Mouse (Mus musculus): ENCODE measurements around the gene Pigx.
"Not testable (repeated sequence)": the region's sequence is repeated elsewhere in the genome, so short reads cannot be mapped to it uniquely, and the experiment has no call there.

The Pigx gene

GRCm38 (mm10) chr16:32115781-32116180, 16.2 kb upstream of the Pigx start:
- POLR2A ChIA-PET: interaction anchor here in 3 of 4 experiments (0.8 to 6.5 kb wide), 10 partner anchors 10 to 400 kb away, joined by 3 to 103 read pairs (median 3); partner anchors contain the start of gene Senp5 (in 1 of the 3)
- CTCF ChIA-PET: interaction anchor here in 3 of 4 experiments (1.0 to 1.6 kb wide), 9 partner anchors 10 to 384 kb away, joined by 3 to 7 read pairs (median 4); no protein-coding TSS in a partner anchor

DNA sequence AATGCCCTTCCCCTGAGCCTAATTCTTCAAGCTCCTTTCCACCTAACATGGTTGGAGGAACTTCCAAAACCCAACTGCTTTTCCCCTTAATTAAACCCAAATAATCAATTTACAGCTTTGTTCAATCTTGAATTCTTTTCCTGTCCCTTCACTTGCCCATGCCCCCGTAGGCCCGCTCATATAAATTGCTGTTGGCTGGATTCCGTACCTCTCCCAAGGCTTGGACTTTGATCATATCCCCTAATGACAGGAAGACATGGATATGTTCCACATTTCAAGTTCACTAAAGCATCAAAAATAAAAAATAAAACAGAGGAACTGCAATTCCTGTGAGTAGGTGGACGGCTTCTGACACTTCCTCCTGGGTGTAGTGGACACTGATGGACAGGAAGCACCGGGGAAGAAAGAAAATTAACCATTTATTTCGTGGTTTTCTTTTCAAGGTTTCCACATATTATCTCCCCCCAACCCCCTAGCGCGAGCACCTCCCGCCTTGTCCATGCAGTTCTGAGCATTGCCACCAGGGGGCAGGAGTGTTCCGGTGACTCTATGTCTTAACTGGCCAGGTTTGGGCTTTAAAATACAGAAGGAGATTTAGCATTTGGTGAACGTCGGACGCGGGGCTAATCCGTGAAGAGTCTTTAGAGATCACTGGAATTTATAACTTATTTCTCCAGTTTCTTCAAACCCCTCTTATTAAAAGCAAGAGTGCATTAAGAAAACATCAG, 15.6 kb upstream of the Pigx start:
- ChIA-PET POLR2A (interaction anchor here in 3 of 4 experiments (1.0 to 6.5 kb wide), 7 partner anchors 11 to 112 kb away, joined by 3 to 103 read pairs (median 5); no protein-coding TSS in a partner anchor), CTCF (interaction anchor here (0.7 to 1.8 kb wide), 5 partner anchors 9 to 606 kb away, joined by 4 to 10 read pairs (median 7); no protein-coding TSS in a partner anchor)

DNA sequence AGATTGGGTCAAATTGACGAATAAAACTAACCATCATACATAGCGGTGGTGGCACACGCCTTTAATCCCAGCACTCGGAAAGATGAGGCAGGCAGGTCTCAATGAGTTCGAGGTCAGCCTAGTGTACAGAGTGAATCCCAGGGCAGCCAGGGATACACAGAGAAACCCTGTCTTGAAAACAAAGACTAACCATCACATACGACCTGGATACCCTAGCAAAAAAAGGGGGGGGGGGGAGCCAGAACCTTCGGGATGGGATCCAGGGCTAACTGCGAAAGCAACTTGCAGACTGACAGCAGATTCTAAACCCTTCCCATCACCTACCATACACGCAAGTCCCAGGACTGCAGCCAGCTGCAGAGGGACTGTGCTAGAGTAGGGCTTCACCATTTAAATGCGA, 14.9 kb upstream of the Pigx start:
- CTCF ChIA-PET: interaction anchor here in 3 of 4 experiments (0.5 to 1.9 kb wide), 8 partner anchors 10 to 707 kb away, joined by 3 to 10 read pairs (median 5); no protein-coding TSS in a partner anchor
- POLR2A ChIA-PET: interaction anchor here (0.6 to 6.5 kb wide), 28 partner anchors 9 to 556 kb away, joined by 3 to 103 read pairs (median 4); partner anchors contain the start of genes Cep19 (in 2 of the 4), Pak2 (in 2 of the 4), Pigx (in 2 of the 4) and Fbxo45 (in 1 of the 4)

GRCm38 (mm10) chr16:32113541-32114218, 14.1 kb upstream of the Pigx start:
- POLR2A ChIA-PET: interaction anchor here (0.6 to 6.5 kb wide), 41 partner anchors 10 to 823 kb away, joined by 3 to 103 read pairs (median 4); partner anchors contain the start of genes Cep19 (in 2 of the 4), Pak2 (in 2 of the 4), Pigx (in 2 of the 4) and Fbxo45 (in 1 of the 4)
- CTCF ChIA-PET: interaction anchor here in 3 of 4 experiments (0.5 to 1.9 kb wide), 11 partner anchors 12 to 708 kb away, joined by 3 to 10 read pairs (median 5); no protein-coding TSS in a partner anchor

- ChIA-PET CTCF (interaction anchor here (0.5 to 2.5 kb wide), 16 partner anchors 11 to 989 kb away, joined by 3 to 16 read pairs (median 4); partner anchors contain the start of genes Cep19 (in 1 of the 4) and Pigx (in 1 of the 4)), POLR2A (interaction anchor here in 3 of 4 experiments (0.6 to 6.5 kb wide), 13 partner anchors 11 to 796 kb away, joined by 3 to 103 read pairs (median 5); partner anchors contain the start of genes Cep19 (in 3 of the 3), Pigx (in 3 of the 3), Fbxo45 (in 1 of the 3) and Wdr53 (in 1 of the 3))
Measured at GRCm38 (mm10) chr16:32110951-32111699, 11.6 kb upstream of the Pigx start.

GRCm38 (mm10) chr16:32108578-32108977, 9.0 kb upstream of the Pigx start:
- CTCF ChIA-PET: interaction anchor here in 2 of 4 experiments (0.5 to 1.7 kb wide), 7 partner anchors 9 to 165 kb away, joined by 4 to 8 read pairs (median 4); partner anchors contain the start of genes Cep19 (in 1 of the 2) and Pigx (in 1 of the 2)
- POLR2A ChIA-PET: interaction anchor here in 2 of 4 experiments (0.6 to 1.4 kb wide), 4 partner anchors 9 to 165 kb away, joined by 3 to 5 read pairs (median 4); partner anchors contain the start of genes Cep19 (in 1 of the 2), Pigx (in 1 of the 2) and Senp5 (in 1 of the 2)

DNA sequence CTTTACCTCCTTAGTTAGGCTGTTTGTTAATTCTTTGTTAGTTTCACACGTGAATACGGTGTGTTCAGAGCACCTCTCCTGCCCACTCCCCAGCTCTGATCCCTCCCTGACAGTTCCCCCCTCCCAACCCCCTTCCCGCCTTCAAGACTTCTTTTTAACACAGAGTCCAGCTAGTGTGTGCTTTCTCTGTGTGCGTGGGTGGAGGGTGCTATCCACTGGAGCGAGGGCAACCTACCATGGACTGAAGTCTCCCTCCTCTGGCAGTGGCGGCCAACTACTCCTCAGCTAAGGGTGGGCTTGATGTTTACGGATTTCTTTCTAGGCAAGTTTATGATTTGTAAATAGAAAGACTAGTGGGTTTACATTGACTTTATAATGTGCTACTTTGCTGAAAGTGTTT, 8.6 kb upstream of the Pigx start:
- ChIA-PET POLR2A (interaction anchor here in 2 of 4 experiments (0.6 to 1.6 kb wide), 5 partner anchors 9 to 165 kb away, joined by 3 to 8 read pairs (median 4); partner anchors contain the start of genes Cep19 (in 1 of the 2), Pigx (in 1 of the 2) and Senp5 (in 1 of the 2)), CTCF (interaction anchor here in 2 of 4 experiments (0.7 to 1.7 kb wide), 5 partner anchors 8 to 164 kb away, joined by 4 to 8 read pairs (median 4); partner anchors contain the start of genes Cep19 (in 1 of the 2) and Pigx (in 1 of the 2))

DNA sequence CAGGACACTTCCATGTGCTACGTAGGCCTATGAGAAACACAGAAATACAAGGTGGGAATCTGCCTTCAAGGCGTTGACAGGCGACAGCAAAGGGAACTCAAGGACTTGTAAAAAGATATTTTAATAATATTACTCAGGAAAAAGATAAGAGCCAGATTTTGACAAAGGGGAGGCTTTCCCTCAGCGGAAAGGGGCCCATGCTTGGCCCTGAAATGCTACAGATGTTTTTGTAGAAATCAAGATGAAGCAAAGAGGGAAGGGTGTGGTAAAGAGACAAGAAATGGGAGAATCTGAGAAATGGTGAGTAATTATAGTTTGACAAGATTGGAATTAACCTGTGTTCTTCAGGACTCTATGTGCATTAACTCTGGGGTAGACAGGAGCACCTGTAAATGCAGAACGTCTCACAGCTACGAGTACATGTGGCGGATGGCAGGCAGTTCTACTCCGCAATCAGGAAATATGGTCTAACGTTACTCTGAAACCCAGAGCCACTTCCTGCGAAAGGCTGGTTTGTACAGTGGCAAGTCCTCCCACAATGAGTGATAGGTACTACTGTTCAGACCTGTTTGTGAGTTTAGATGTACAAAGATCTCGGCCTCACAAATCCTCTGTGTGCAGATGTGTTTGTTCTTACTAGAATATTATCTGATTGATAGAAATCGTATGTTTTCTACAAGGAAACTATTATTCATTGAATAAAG, 8.0 kb upstream of the Pigx start:
- ChIA-PET POLR2A (interaction anchor here in 2 of 4 experiments (0.9 to 1.6 kb wide), 4 partner anchors 8 to 166 kb away, joined by 3 to 8 read pairs (median 4); partner anchors contain the start of genes Cep19 (in 1 of the 2), Pigx (in 1 of the 2) and Senp5 (in 1 of the 2)), CTCF (interaction anchor here in 2 of 4 experiments (0.8 to 1.7 kb wide), 4 partner anchors 8 to 164 kb away, joined by 4 to 8 read pairs (median 5); partner anchors contain the start of genes Cep19 (in 1 of the 2) and Pigx (in 1 of the 2))

DNA sequence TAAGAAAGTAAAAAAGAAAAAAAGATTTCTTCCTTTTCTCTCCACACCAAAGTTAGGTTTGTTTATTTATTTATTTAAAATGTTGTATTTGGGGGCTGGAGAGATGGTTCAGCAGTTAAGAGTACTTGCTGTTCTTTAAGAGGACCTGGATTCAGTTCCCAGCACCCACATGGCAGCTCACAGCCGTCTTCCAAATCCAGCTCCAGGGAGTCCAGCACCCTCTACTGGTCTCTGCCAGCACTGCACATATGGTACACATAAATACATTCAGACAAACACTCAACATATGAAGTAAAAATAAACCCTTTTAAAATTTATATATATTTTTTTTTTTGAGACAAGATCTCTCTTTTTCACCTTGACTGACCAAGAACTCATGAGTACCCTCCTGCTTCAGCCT, 6.2 kb upstream of the Pigx start:
- POLR2A ChIA-PET: interaction anchor here in 2 of 4 experiments (1.4 to 1.7 kb wide), 2 partner anchors 19 to 140 kb away, joined by 3 read pairs; no protein-coding TSS in a partner anchor
- CTCF ChIA-PET: interaction anchor here in 2 of 4 experiments (0.5 to 1.9 kb wide), 3 partner anchors 10 to 531 kb away, joined by 3 to 7 read pairs (median 3); no protein-coding TSS in a partner anchor

GRCm38 (mm10) chr16:32102295-32102694, 2.8 kb upstream of the Pigx start:
- POLR2A ChIA-PET: interaction anchor here in 2 of 4 experiments (0.7 to 1.1 kb wide), 2 partner anchors 11 to 25 kb away, joined by 3 read pairs; no protein-coding TSS in a partner anchor
- CTCF ChIA-PET: no interaction called here

DNA sequence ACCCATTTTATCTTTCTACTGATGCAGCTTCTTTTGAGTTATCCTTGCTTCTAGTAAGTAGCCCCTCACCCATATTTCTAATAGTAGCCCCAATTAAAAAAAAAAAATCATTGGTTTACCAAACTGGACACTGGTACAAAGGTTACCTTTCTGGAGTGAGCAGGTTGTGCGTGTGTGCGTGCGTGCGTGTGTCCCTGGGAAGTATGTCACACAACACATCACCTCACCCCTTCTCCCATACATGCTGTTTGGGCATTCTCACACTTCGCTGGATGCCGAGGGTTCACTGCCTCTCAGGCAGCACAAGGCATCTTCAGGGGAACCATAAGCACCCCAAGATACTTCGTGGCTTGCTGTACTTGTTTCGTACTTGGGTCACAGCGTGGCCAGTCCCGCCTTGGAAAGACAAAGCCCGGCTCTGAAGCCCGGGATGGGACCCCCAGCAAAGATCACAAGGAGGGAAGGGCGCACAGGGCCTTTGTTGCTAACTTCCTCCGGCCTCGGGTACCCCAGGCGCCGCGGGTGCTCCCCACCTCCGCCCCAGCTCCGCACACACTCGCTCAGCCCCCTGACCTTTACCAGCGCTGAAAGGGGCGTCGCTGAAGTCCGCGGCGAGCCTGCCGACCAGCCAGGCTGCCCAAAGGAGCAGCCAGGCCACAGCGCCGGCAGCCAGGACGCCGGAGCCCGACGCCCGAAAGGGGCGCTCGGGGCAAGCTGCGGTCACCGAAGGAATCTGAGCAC, 473 bp downstream of the Pigx start:
- POLR2A ChIA-PET: interaction anchor here in 3 of 4 experiments (0.6 to 2.6 kb wide), 32 partner anchors 8 to 1042 kb away, joined by 3 to 14 read pairs (median 4); partner anchors contain the start of genes Pak2 (in 1 of the 3), Senp5 (in 1 of the 3) and Ubxn7 (in 1 of the 3)
- CTCF ChIA-PET: interaction anchor here in 3 of 4 experiments (0.5 to 1.0 kb wide), 3 partner anchors 9 to 470 kb away, joined by 3 to 4 read pairs (median 4); no protein-coding TSS in a partner anchor

- POLR2A ChIA-PET: interaction anchor here in 2 of 4 experiments (0.7 to 1.1 kb wide), 3 partner anchors 19 to 433 kb away, joined by 3 to 5 read pairs (median 3); partner anchors contain the start of gene Pak2 (in 1 of the 2)
- CTCF ChIA-PET: not testable (repeated sequence)
Measured at GRCm38 (mm10) chr16:32097757-32098156, 1.8 kb downstream of the Pigx start.

GRCm38 (mm10) chr16:32091466-32091865, 8.1 kb downstream of the Pigx start:
- ChIA-PET CTCF (interaction anchor here in 1 of 4 experiments (1.0 kb wide), 1 partner anchor 388 kb away, joined by 4 read pairs; no protein-coding TSS in a partner anchor), POLR2A (interaction anchor here in 3 of 4 experiments (0.5 to 2.2 kb wide), 13 partner anchors 12 to 517 kb away, joined by 3 to 11 read pairs (median 4); partner anchors contain the start of genes Pak2 (in 3 of the 3), Senp5 (in 1 of the 3), Tfrc (in 1 of the 3) and Ubxn7 (in 1 of the 3))

DNA sequence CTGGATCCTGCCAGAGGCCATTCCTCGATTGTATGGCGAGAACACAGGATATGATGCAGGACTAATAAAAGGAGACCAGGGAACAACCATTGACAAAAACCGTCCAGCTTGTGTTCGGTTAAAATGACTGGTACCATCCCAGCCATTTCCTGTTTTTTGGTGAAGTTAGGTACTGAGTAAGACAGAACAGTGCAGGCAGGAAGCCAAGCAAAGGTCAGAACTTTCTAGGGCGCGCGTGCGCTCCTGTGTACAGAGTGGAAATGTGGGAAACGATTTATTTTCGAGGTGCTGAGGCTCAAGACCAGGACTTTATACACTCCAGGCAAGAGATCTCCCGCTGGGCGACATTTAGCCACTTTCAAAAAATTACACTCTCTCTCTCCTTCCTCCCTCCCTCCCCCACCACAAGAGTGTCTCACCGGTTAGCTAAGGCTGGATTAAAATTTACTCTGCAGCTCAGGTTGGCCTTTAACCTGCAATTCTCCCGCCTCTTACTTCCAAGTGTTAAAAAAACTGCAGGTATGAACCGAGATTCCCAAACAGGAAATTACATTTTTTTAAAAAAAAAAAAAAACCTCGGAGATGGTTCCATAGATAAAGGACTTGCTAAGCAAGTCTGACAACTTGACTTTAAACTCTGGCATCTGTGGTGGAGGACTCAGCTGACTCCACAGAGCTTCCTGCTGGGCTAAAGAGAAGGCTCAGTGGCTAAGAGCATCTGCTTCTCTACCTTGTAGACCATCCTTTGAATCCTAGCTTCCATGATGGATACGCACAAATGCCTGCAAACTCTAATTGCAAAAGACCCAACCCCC, 11.7 kb downstream of the Pigx start:
- POLR2A ChIA-PET: interaction anchor here (0.6 to 2.7 kb wide), 17 partner anchors 9 to 580 kb away, joined by 3 to 26 read pairs (median 4); partner anchors contain the start of genes Cep19 (in 2 of the 4), Pak2 (in 2 of the 4), Pigx (in 2 of the 4) and Senp5 (in 1 of the 4)
- CTCF ChIA-PET: interaction anchor here in 1 of 4 experiments (0.6 kb wide), 2 partner anchors 9 to 459 kb away, joined by 7 to 9 read pairs; no protein-coding TSS in a partner anchor

Measured in embryonic stem cell, embryonic (primary cell).